Mouse (Mus musculus): ENCODE measurements around the gene Ccdc12.
A peak's percentile ranks its signal among the peaks of the same experiment; 100 is the strongest.

GRCm38 (mm10) chr9:110716775-110717174, 60.5 kb downstream of the Ccdc12 start:
- no peak for TF ChIP-seq POLR2A (IDR thresholded peaks at IDR 0.05; ENCODE audit: extremely low read depth, insufficient read depth, low read length)
- peak; percentile 80 for TF ChIP-seq CTCF (IDR thresholded peaks at IDR 0.05; ENCODE audit: extremely low read depth, insufficient read depth, low read length)

Measured in cortical plate, adult 2 months (tissue).